In the genomic region with DNA sequence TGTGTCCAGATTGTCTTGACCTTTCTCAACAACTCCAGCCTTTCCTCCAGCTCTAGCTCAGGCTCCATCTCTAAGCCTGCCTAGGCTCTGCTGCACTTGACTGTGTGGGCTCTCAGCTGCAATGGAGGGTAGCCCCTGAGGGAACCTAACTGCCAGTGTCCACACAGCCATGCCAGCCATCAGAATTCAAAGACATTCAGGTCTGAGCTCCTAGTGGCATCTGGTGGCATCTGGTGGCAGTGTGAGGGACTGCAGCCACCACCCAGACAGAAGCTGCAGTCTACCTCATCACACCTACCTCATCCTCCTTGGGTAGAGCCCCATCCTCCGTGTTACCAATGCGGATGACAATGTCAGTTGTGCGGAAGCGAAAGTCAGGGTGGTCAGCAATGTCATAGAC, we compare ENCODE assay signal across 8 mouse cellular contexts. TPM values are rescaled to one million over a fixed set of nuclear protein-coding genes. Genes with fewer than 3 reads are reported as not detected.
A peak's percentile ranks its signal among the peaks of the same experiment; 100 is the strongest.
DNase-seq lines count a peak whose midpoint lies in the region; ATAC-seq and TF ChIP-seq lines count a peak whose summit lies in the region.
"Had no signal": no experiment of that assay in that cellular context is flagged by ENCODE, and none has a peak within 500 bp of the region (broad histone marks: within the 10 kb centered on the region; RNA-seq: fewer than 3 reads in every experiment).

No protein-coding gene starts in this region.

- H3K4me2 ChIP-seq in hindbrain, embryonic 16.5 days (ENCODE audit: low read length), result no peak overlapping the region
- H3K4me2 ChIP-seq: embryonic facial prominence, embryonic 12.5 days had no signal

- no peaks in the 10 kb centered on the region for H3K9me3 ChIP-seq in hindbrain, embryonic 10.5 days
- no peaks in the 10 kb centered on the region for H3K9me3 ChIP-seq in hindbrain, embryonic 16.5 days (ENCODE audit: control insufficient read depth, low read length)
- H3K9me3 ChIP-seq in G1E (replicated peaks), result no peaks in the 10 kb centered on the region
- H3K9me3 ChIP-seq: embryonic facial prominence, embryonic 12.5 days had no signal

- no peak overlapping the region for H3K27ac ChIP-seq in hindbrain, embryonic 10.5 days
- H3K27ac ChIP-seq in hindbrain, embryonic 16.5 days (ENCODE audit: low read depth, low read length), result no peak overlapping the region
- no peak overlapping the region for H3K27ac ChIP-seq in olfactory bulb, adult 2 months (ENCODE audit: insufficient read depth, low read depth, low read length)
- H3K27ac ChIP-seq: embryonic facial prominence, embryonic 12.5 days had no signal

- no peak overlapping the region for H3K9ac ChIP-seq in hindbrain, embryonic 16.5 days (ENCODE audit: low read depth, low read length)
- H3K9ac ChIP-seq: embryonic facial prominence, embryonic 12.5 days had no signal

- no peak for TF ChIP-seq POLR2A in olfactory bulb, adult 2 months (IDR thresholded peaks at IDR 0.05; ENCODE audit: insufficient read depth, low read depth, low read length)

- 88% methylated on average over 4 of the region's 4 CpGs for WGBS in hindbrain, embryonic 10.5 days
- 87% methylated on average over 4 of the region's 4 CpGs for WGBS in hindbrain, embryonic 16.5 days
- WGBS in olfactory bulb, adult 2 months, result 80% methylated on average over 4 of the region's 4 CpGs

- no peak overlapping the region for H3K4me3 ChIP-seq in hindbrain, embryonic 10.5 days
- no peak overlapping the region for H3K4me3 ChIP-seq in hindbrain, embryonic 16.5 days (ENCODE audit: low read length)
- no peak overlapping the region; the same call in 1 of the 2 replicates for H3K4me3 ChIP-seq in G1E (ENCODE audit: low read depth, low read length)
- H3K4me3 ChIP-seq in olfactory bulb, adult 2 months (ENCODE audit: insufficient read depth, low read depth, low read length), result no peak overlapping the region
- H3K4me3 ChIP-seq: embryonic facial prominence, embryonic 12.5 days had no signal

- intact Hi-C loops in gastrocnemius, postnatal 14 days (cut with DNase I; ENCODE audit: low total_unique reads), result no loop called here

- peak; percentile 66 for TF ChIP-seq CTCF in G1E (IDR thresholded peaks at IDR 0.05; ENCODE audit: low read depth, low read length)
- TF ChIP-seq CTCF in olfactory bulb, adult 2 months (IDR thresholded peaks at IDR 0.05; ENCODE audit: insufficient read depth, low read depth, low read length), result peak; percentile 71; the same call in 1 of the 2 replicates

- peaks cover 100% of the 10 kb centered on the region for H3K36me3 ChIP-seq in hindbrain, embryonic 10.5 days
- peaks cover 59% of the 10 kb centered on the region for H3K36me3 ChIP-seq in hindbrain, embryonic 16.5 days (ENCODE audit: control insufficient read depth, insufficient read depth, low read length)
- peaks cover 100% of the 10 kb centered on the region for H3K36me3 ChIP-seq in G1E (replicated peaks)

- no peaks in the 10 kb centered on the region for H3K27me3 ChIP-seq in hindbrain, embryonic 10.5 days (ENCODE audit: insufficient read depth, poor library complexity, severe bottlenecking)
- H3K27me3 ChIP-seq in hindbrain, embryonic 16.5 days (replicated peaks; ENCODE audit: control insufficient read depth, insufficient read depth, low read length), result no peaks in the 10 kb centered on the region
- no peaks in the 10 kb centered on the region for H3K27me3 ChIP-seq in G1E (ENCODE audit: insufficient read depth, low read length)
- H3K27me3 ChIP-seq: embryonic facial prominence, embryonic 12.5 days had no signal

- DNase-seq in hindbrain, embryonic 10.5 days (ENCODE audit: low spot score), result peak; percentile 32
- DNase-seq in A20 (ENCODE audit: low read depth, low spot score) (peak; percentile 44), G1E (ENCODE audit: low spot score) (peak; percentile 34)
- DNase-seq in induced T-regulatory cell, adult 2 months (ENCODE audit: low read depth), result peak; percentile 55
- no peak for DNase-seq in gastrocnemius, postnatal 14 days

- H3K4me1 ChIP-seq in hindbrain, embryonic 10.5 days (replicated peaks), result peaks cover 18% of the 10 kb centered on the region
- no peaks in the 10 kb centered on the region; the same call in 1 of the 2 replicates for H3K4me1 ChIP-seq in hindbrain, embryonic 16.5 days (ENCODE audit: control insufficient read depth, insufficient read depth, low read depth, low read length)
- H3K4me1 ChIP-seq in G1E (ENCODE audit: insufficient read depth, low read depth, low read length), result peaks cover 20% of the 10 kb centered on the region
- peaks cover 8% of the 10 kb centered on the region; the same call in 1 of the 2 replicates for H3K4me1 ChIP-seq in olfactory bulb, adult 2 months (ENCODE audit: control insufficient read depth, insufficient read depth, low read length)
- H3K4me1 ChIP-seq: embryonic facial prominence, embryonic 12.5 days had no signal

- ATAC-seq in hindbrain, embryonic 16.5 days, result no peak
- no peak; the same call in 1 of the 2 replicates for ATAC-seq in G1E (ENCODE audit: extremely low read depth, insufficient number of reproducible peaks, low FRiP score, poor library complexity, severe bottlenecking)

RNA-seq across cellular contexts. Expression of gene Sphk1, which starts 12.4 kb away (rescaled TPM):
- 8.6 and 11.1 TPM in 2 replicates for polyA plus RNA-seq in hindbrain, embryonic 10.5 days (2016; fragmentation: Nextera tagmentation; extraction: Ambion mirVana)
- polyA plus RNA-seq in hindbrain, embryonic 16.5 days (2015; fragmentation: Nextera tagmentation; extraction: Ambion mirVana), result 10.7 and 13.9 TPM in 2 replicates
- 1.5 and 2.3 TPM in 2 replicates for total RNA-seq in G1E (2014; fragmentation: Nextera tagmentation)
- 22.1 and 30.6 TPM in 2 replicates for total RNA-seq in G1E (2017)
- polyA plus RNA-seq in G1E (2012), result 16.7 and 17.1 TPM in 2 replicates
- polyA plus RNA-seq in olfactory bulb, adult 2 months (2012; ENCODE audit: insufficient read depth, insufficient read length, low replicate concordance, missing spikeins), result not detected in 2 replicates
- total RNA-seq in gastrocnemius, postnatal 14 days (2021), result 1 to 10 TPM; 1.6 to 2.6 TPM

RNA-seq across cellular contexts. Expression of gene Ube2o, which starts 38.1 kb away (rescaled TPM):
- 8.9 and 10.8 TPM in 2 replicates for polyA plus RNA-seq in hindbrain, embryonic 10.5 days (2016; fragmentation: Nextera tagmentation; extraction: Ambion mirVana)
- 16.4 and 16.6 TPM in 2 replicates for polyA plus RNA-seq in hindbrain, embryonic 16.5 days (2015; fragmentation: Nextera tagmentation; extraction: Ambion mirVana)
- total RNA-seq in G1E (2014; fragmentation: Nextera tagmentation), result 9.2 and 41.7 TPM in 2 replicates
- 6.2 and 6.3 TPM in 2 replicates for total RNA-seq in G1E (2017)
- polyA plus RNA-seq in G1E (2012), result 17.9 and 20.1 TPM in 2 replicates
- not detected in 2 replicates for polyA plus RNA-seq in olfactory bulb, adult 2 months (2012; ENCODE audit: insufficient read depth, insufficient read length, low replicate concordance, missing spikeins)
- total RNA-seq in gastrocnemius, postnatal 14 days (2021), result 10 to 100 TPM; 23.4 to 25.6 TPM

RNA-seq across cellular contexts. Expression of gene Aanat, which starts 43.1 kb away (rescaled TPM):
- polyA plus RNA-seq in hindbrain, embryonic 10.5 days (2016; fragmentation: Nextera tagmentation; extraction: Ambion mirVana), result not detected in 2 replicates
- polyA plus RNA-seq in hindbrain, embryonic 16.5 days (2015; fragmentation: Nextera tagmentation; extraction: Ambion mirVana), result 0.51 and 0.55 TPM in 2 replicates
- not detected in 2 replicates for total RNA-seq in G1E (2014; fragmentation: Nextera tagmentation)
- total RNA-seq in G1E (2017), result not detected in 2 replicates
- not detected in 2 replicates for polyA plus RNA-seq in G1E (2012)
- not detected in 2 replicates for polyA plus RNA-seq in olfactory bulb, adult 2 months (2012; ENCODE audit: insufficient read depth, insufficient read length, low replicate concordance, missing spikeins)
- not detected for total RNA-seq in gastrocnemius, postnatal 14 days (2021)
- polyA plus RNA-seq: embryonic facial prominence, embryonic 12.5 days had no signal

RNA-seq across cellular contexts. Expression of gene Prpsap1, which starts 49.1 kb away (rescaled TPM):
- 210 and 236 TPM in 2 replicates for polyA plus RNA-seq in hindbrain, embryonic 10.5 days (2016; fragmentation: Nextera tagmentation; extraction: Ambion mirVana)
- 181 and 190 TPM in 2 replicates for polyA plus RNA-seq in hindbrain, embryonic 16.5 days (2015; fragmentation: Nextera tagmentation; extraction: Ambion mirVana)
- total RNA-seq in G1E (2014; fragmentation: Nextera tagmentation) (53.7 and 56.6 TPM in 2 replicates), G1E (2017) (33.3 and 42.2 TPM in 2 replicates)
- polyA plus RNA-seq in G1E (2012), result 53.9 and 69.4 TPM in 2 replicates
- polyA plus RNA-seq in olfactory bulb, adult 2 months (2012; ENCODE audit: insufficient read depth, insufficient read length, low replicate concordance, missing spikeins), result not detected in 2 replicates
- total RNA-seq in gastrocnemius, postnatal 14 days (2021), result 10 to 100 TPM; 22.4 to 24.6 TPM
